In genomic region chr10:21517721-21518120, GRCm38 (mm10) we compare ENCODE assay signal across 19 mouse cellular contexts.
DNase-seq lines count a peak whose midpoint lies in the region; ATAC-seq lines count a peak whose summit lies in the region.
"Had no signal": no experiment of that assay in that cellular context is flagged by ENCODE, and none has a peak within 500 bp of the region (broad histone marks: within the 10 kb centered on the region; RNA-seq: fewer than 3 reads in every experiment).

No protein-coding gene starts in this region.

- DNase-seq in adrenal gland, adult 2 months, result peak; percentile 47
- no peak for DNase-seq in adrenal gland, adult 8-10 months
- DNase-seq in heart, adult 11 months, result peak; percentile 51
- no peak for DNase-seq in heart, adult 9 months (ENCODE audit: low spot score in 2 of 2)
- DNase-seq in left cerebral cortex, adult 8-10 months (ENCODE audit: low spot score in 2 of 2), result no peak
- DNase-seq: B cell, adult 2 months; cerebellum, adult 11-12 months; cerebellum, adult 8-10 months; cerebellum, postnatal 10 days; cerebellum, postnatal 36 days; embryo, embryonic 11 days; gastrocnemius, postnatal 25 days; heart, adult 2 months; kidney, adult 18-20 months; kidney, adult 9 months had no signal

- peak; percentile 10 for ATAC-seq in inflammation-experienced regulatory T-cells, adult 6 months
- ATAC-seq: activated CD4-positive, CD25-positive, alpha-beta regulatory T cell, adult 4 months; forebrain, embryonic 15.5 days; intestine, embryonic 15.5 days had no signal

Comparison
In these comparisons a context has a peak if more than half of its experiments do, and no peak if none do; other contexts are left out.
1. DNase-seq: peak in adrenal gland, adult 2 months (single experiment) and heart, adult 11 months (single experiment); none in adrenal gland, adult 8-10 months (single experiment), heart, adult 9 months (0 of 2) and left cerebral cortex, adult 8-10 months (0 of 2).